Mouse (Mus musculus): Measurements from ENCODE around the gene Brdt.

The Brdt gene

GRCm38 (mm10) chr5:107330916-107331421 lies at the start of gene Brdt:
Gene Brdt, plus strand, starts transcription at chr5:107331159.
- no peak for DNase-seq

- no peak for DNase-seq
Observed at GRCm38 (mm10) chr5:107282561-107283307, 48.2 kb upstream of the Brdt start.

- no peak for DNase-seq
Observed at GRCm38 (mm10) chr5:107283935-107284524, 46.9 kb upstream of the Brdt start.

- no peak for DNase-seq
Observed at GRCm38 (mm10) chr5:107285563-107285962, 45.4 kb upstream of the Brdt start.

GRCm38 (mm10) chr5:107287254-107287907 lies 43.6 kb upstream of the Brdt start:
- peak; percentile 84 for DNase-seq

GRCm38 (mm10) chr5:107287908-107288267 lies 43.1 kb upstream of the Brdt start:
- peak in 1 of 2 experiments; percentile 3 for DNase-seq

GRCm38 (mm10) chr5:107288427-107289233 lies 42.3 kb upstream of the Brdt start:
- peak; percentile 33 to 44 for DNase-seq

- peak; percentile 67 to 68 for DNase-seq
Observed at GRCm38 (mm10) chr5:107289234-107289764, 41.7 kb upstream of the Brdt start, which contains the start of gene Tgfbr3. Gene Tgfbr3, minus strand, starts transcription at chr5:107289629.

GRCm38 (mm10) chr5:107289986-107290385 lies 41.0 kb upstream of the Brdt start:
- no peak for DNase-seq

GRCm38 (mm10) chr5:107294041-107294440 lies 36.9 kb upstream of the Brdt start:
- DNase-seq: no peak

- no peak for DNase-seq
Observed at GRCm38 (mm10) chr5:107295061-107295816, 35.7 kb upstream of the Brdt start.

- DNase-seq: no peak
Observed at GRCm38 (mm10) chr5:107295817-107296511, 35.0 kb upstream of the Brdt start.

- no peak for DNase-seq
Observed at GRCm38 (mm10) chr5:107296512-107297322, 34.2 kb upstream of the Brdt start.

- DNase-seq: no peak
Observed at GRCm38 (mm10) chr5:107298854-107299253, 32.1 kb upstream of the Brdt start.

- peak; percentile 28 to 37 for DNase-seq
Observed at GRCm38 (mm10) chr5:107303350-107303861, 27.6 kb upstream of the Brdt start.

- no peak for DNase-seq
Observed at GRCm38 (mm10) chr5:107304117-107304825, 26.7 kb upstream of the Brdt start.

- no peak for DNase-seq
Observed at GRCm38 (mm10) chr5:107307432-107307831, 23.5 kb upstream of the Brdt start.

GRCm38 (mm10) chr5:107317141-107317540 lies 13.8 kb upstream of the Brdt start:
- DNase-seq: no peak

- DNase-seq: peak; percentile 21 to 34
Observed at GRCm38 (mm10) chr5:107320703-107321102, 10.3 kb upstream of the Brdt start.

Measured in B cell, adult 2 months (primary cell).